Mouse (Mus musculus) kidney, postnatal 10 days (tissue): ENCODE results near the gene Adamts10.

Experiments used
- DNase-seq: peaks from one replicate; pipeline ENCODE4 v3.0.0; 2021; ENCODE audit warnings: mixed read lengths

Adamts10 gene

DNA sequence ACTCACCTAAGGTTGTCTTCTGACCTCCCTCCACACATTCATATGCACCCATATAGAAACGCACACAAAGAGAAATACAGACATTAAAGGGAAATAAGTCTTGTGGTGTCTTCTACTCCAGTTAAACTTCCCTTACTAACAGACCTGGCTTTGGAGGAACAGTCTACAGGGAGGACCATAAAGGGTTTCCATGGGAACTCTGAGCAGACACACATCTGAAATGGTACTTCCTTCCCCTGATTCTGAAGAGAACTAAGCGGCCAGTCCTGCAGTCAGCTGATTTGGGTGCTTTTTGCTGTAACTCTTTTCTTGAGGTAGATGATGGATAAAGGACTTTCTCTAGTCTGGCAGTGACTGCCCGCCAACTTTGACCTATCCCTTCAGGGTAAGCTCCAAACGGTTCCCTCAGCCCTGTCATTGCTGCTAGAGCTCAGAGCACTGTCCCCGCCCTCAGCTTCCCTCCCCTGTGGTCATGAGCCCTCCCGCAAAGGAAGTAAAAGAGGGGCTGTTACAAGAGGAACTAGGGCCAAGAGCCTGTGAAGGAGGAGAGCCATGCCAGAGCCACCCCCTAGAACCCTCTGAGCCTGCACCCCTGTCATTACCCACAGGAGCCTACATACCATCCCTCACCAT, 31.3 kb downstream of the Adamts10 start, which contains the start of gene Myo1f:
Gene Myo1f (plus strand): TSS at position 485 of the 633 bp plus-strand sequence.
- DNase-seq: no peak

GRCm38 (mm10) chr17:33557922-33558321, 33.9 kb downstream of the Adamts10 start:
- DNase-seq: no peak

DNA sequence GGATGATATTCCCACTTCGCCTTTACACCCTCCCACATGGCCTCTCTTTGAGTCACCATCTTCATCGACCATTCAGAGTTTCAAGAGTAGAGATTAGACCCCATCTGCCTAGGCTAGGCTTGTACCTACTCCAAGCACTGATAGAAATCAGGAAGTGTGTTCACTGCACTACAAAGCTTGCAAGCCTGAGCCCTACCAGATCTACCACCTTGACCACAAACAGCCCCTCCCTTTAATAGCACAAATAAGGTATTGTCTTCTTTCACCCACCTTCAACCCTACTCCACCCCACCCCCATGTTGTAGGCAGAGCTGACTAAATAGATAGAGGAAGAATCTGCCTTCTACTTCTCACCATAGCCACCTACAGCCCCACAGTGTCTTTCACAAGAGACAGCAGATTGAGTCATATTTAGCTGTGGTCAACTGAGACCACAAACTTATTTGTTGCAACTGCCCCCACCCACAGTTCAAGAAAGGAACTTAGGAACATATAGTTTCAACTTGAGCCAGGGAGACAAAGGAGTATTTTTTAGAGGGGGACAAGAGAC, 39.6 kb downstream of the Adamts10 start:
- no peak for DNase-seq

- DNase-seq: no peak
These were observed 40.6 kb downstream of the Adamts10 start for GRCm38 (mm10) chr17:33564599-33564998.

DNA sequence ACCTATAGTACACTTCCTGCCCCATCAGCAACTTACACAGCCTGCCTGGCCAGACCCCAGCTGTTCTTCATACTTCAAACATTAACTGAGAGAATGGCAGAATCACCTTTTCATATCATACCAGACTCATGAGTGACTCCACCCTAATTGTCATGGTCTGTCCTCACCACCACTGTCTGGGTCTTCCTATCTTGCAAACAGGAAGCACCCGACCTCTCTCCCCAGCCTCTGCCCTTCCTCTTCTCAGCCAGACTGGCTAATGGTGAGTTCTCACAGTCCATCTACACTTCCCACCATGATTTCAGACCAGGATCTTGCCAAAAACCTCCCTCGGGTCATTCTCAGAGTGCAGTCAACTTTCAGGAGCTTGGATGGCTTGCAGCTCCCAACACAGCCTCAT, 42.2 kb downstream of the Adamts10 start:
- no peak for DNase-seq

DNA sequence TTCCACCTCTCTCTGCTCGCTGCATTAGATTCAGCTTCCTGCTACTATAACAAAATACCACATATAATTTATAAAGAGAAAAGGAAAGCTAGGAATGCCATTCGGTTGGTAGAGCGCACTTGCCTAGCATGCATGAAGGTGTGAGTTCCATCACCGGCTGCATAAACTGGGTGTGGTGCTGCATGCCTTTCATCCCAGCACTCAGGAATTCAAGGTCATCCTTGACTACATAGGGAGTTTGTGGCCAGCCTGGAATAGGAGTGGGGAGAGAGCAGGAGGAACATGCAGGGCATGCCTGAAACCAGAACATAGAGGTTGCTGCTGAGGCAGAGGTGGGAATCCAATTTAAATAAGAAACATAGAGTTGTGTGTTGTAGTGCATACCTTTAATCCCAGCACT, 60.1 kb downstream of the Adamts10 start:
- DNase-seq: no peak

- DNase-seq: no peak
These were observed 62.0 kb downstream of the Adamts10 start for GRCm38 (mm10) chr17:33586011-33586410.

DNA sequence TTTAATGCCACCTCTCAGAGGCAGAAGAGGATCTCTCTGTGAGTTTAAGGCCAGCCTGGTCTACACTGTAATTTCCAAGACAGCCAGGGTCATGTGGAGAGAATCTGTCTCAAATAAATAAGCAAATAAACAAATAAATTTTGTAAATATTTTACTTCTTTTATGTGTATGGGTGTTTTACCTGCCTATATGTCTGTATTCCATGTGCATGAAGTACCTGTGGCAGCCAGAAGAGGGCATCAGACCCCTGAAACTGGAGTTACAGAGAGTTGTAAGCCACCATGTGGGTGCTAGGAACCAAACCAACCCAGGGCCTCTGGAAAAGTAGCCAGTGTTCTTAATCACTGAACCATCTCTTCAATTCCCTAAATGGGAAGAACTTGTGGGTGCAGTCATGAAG, 73.3 kb downstream of the Adamts10 start:
- DNase-seq: no peak

GRCm38 (mm10) chr17:33598506-33598905, 74.5 kb downstream of the Adamts10 start:
- no peak for DNase-seq

GRCm38 (mm10) chr17:33599836-33600475, 76.0 kb downstream of the Adamts10 start:
- no peak for DNase-seq

DNA sequence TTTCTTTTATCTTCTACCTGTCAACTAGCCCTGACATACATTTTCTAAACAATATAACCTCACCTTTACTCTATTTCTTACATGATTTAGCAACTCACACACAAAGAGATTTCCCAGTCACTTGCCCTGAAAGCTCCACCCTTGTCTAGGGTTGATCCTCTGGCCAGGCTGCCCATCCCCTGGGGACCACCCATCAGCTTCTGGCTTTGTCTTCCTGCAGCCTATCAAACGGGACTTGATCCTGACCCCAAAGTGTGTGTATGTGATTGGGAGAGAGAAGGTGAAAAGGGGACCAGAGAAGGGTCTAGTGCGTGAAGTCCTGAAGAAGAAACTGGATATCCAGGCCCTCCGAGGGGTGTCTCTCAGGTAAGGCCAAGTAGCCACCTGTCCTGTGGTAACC, 76.8 kb downstream of the Adamts10 start:
- DNase-seq: no peak

GRCm38 (mm10) chr17:33601947-33602346, 77.9 kb downstream of the Adamts10 start:
- DNase-seq: no peak
